Mouse (Mus musculus) bone marrow, adult 2 months (tissue): ENCODE results near the gene Kbtbd4.

Experiments used
- CTCF ChIP-seq: fragments of 200-500 bp; IDR thresholded peaks from 2 replicates; pipeline ENCODE4 v1.5.1; 2011; ENCODE audit warnings: low read length, control low read depth; ENCODE audit not compliant: control insufficient read depth, insufficient read depth
- POLR2A ChIP-seq: fragments of 200-500 bp; IDR thresholded peaks from 2 replicates; pipeline ENCODE4 v1.6.1; 2011; ENCODE audit warnings: low read depth, mild to moderate bottlenecking, control low read depth, low read length, borderline replicate concordance; ENCODE audit not compliant: control insufficient read depth

DNA sequence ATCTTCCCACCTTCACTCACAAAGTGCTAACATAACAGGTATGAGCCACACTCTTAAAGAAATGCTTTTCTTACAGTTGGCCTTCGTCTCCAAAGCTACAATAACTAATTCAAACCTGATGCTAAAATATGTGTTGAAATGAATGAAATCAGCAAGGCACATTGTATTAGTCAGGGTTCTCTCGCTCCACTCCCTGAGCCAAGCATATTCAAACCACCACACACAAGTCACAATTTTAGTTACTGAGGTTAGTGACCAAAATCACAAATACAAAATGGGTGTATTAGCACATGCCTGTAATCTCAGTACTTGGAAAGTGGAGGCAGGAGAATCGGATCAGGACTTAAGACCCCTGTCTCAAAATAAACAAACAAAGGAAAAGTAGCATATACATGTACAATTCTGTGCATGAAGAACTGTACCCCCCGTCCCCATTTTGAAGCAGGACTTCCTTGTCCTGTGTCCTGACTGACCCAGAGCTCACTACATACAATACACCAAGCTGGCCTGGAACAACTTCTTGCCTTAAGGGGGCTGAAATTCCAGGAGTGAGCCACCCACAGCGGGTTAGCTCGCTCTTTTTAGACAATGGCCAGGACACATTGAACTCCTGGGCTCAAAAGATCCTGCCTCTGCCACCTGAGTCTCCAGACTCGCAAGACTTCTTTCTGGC lies 12.2 kb downstream of the Kbtbd4 start:
- TF ChIP-seq POLR2A (no peak), CTCF (no peak)
